Mouse (Mus musculus) thymus, postnatal 10 days (tissue): Measurements from ENCODE around the gene Nf2.
"Not testable (repeated sequence)": the region's sequence is repeated elsewhere in the genome, so short reads cannot be mapped to it uniquely, and the experiment has no call there.

Experiments
- DNase-seq, 2 experiments: peaks; one replicate each; pipeline ENCODE4 v3.0.0; 2021; ENCODE audit warnings: low spot score in 2 of 2

Nf2 gene

DNA sequence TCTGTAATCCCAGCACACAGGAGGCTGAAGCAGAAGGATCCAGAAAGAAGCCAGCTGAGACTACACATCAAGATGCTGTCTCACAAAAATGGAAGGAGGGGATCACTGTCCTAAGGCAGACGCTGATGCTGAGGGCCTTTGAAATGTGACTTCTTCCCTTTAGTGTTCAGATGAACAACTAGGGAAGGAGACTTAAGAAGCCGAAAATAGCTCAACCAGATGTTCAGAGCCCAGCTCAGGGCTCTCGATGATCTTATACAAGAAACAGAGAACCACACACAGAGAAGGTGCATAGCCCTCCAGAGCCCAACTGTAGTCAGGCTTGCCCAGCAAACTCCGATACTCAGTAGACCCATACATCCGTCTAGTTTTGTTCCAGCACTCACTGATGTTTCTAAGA, 12.0 kb downstream of the Nf2 start:
- DNase-seq: no peak

GRCm38 (mm10) chr11:4836755-4837154, 12.6 kb downstream of the Nf2 start:
- DNase-seq: peak in 1 of 2 experiments; percentile 57

- no peak for DNase-seq
Observed at GRCm38 (mm10) chr11:4835436-4835835, 13.9 kb downstream of the Nf2 start.

DNA sequence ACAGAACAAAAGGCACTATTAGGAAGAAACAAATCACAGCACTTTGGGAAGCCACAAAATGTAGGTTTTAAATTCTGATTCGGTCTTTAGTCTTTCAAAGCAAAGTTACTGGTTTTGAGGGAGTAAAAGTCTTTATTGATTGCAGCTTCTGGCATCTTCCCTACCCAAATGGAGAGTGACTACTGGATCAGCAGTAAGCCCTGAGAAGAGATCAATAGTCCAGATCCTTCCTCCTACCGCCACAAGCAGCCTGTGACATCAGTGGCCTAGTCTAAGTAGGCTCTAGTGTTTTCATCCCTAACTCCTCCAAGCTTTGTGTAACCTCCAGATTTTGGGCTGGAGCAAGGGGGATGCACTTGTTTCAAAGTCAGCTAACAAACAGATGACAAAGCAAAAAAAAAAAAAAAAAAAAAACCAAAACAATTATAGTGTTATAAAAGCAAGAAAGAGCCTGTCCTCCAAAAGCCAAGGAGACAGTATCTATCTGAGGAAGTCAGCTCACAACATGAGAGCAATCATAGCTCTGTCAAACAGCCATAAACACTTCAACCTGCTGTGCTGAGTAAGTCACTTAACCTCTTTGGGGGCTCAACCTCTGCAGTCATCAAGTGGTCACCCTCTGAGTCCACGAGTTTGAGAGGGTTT, 15.9 kb downstream of the Nf2 start:
- no peak for DNase-seq

DNA sequence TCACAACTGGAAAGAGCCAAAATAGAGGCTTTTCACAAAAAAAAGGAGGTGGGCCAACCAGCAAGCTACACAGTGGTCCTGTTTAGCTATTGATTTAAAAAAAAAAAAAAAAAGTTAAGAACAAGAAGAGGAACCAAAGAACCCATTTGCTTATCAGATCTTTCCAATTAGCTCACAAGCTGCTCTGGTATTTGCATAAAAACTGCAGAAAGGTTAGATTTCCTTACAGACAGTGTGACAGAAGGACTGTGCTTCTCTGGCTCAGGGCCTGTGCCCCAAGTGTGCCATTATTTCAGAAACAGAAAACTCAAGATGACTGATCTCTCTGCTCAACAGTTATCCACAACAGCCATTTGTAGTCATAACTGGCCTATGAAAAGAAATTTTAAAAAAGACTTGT, 18.3 kb downstream of the Nf2 start:
- no peak for DNase-seq

DNA sequence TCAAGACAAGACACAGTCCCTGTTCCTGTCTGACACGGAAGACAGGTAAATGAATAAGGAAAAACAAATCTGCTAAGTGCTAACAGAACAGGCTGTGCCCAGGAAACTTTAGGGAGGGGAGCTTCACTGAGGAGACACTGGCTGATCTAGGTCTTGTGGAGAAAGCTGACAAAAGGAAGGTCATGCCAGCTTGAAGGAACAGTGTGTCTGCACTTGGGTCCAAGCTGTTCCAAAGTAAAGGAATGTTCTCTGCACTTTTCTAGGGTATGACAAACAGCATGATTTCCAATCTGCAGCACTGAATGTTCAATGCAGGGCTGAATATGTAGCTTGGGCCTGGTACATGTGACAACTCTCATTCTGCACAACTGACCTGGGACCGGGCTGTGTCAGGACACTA, 21.4 kb downstream of the Nf2 start:
- DNase-seq: no peak

DNA sequence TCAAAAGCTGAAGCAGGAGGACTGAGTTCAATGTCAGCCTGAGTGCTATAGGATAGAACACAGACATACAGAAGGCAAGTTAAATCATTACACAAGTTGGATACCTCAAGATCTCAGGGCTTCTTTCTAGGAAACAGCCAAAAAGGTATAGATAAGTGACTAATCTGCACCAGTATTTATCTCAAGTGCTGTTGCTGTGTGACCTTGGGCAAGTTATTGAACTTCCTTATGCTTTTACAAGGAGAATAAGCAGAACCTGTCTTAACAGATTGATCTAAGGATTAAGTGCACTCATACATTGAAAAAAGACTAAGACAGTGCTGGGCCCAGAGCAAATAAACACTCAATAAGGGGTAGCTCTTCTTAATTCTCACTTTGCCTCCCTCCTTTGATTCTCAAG, 22.0 kb downstream of the Nf2 start:
- DNase-seq: no peak

DNA sequence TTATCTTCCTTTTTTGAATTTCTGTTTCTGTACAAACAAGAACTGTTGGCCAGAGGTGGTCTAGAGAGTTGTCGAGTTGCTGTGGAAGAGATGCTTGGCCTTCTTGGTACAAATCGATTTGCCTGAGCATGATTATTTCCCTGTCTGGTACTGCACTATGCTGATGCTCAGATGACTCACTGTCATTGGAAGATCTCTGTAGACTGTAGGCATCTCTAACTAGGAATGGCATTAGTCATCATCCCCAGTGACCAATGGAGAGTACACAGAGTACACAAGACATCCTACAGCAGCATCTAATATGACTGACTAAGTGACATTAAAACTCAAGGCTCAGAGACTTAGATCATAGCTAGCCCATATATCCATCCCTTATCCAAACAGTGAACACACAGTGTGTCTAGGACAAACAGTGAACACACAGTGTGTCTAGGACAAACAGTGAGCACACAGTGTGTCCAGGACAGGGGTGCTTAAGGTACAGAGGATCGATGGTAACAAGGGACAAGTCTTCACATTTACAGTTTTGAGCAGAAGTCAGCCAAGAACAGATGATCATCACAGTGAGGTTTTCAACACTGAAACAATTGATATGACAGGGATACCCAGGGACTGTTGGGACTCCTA, 23.1 kb downstream of the Nf2 start:
- DNase-seq: no peak

- DNase-seq: peak; percentile 21 to 30
Observed at GRCm38 (mm10) chr11:4823655-4824312, 25.6 kb downstream of the Nf2 start.

GRCm38 (mm10) chr11:4822446-4822842, 26.9 kb downstream of the Nf2 start:
- not testable (repeated sequence) for DNase-seq

- peak in 1 of 2 experiments; percentile 28 for DNase-seq
Observed at GRCm38 (mm10) chr11:4821492-4822445, 27.6 kb downstream of the Nf2 start.

DNA sequence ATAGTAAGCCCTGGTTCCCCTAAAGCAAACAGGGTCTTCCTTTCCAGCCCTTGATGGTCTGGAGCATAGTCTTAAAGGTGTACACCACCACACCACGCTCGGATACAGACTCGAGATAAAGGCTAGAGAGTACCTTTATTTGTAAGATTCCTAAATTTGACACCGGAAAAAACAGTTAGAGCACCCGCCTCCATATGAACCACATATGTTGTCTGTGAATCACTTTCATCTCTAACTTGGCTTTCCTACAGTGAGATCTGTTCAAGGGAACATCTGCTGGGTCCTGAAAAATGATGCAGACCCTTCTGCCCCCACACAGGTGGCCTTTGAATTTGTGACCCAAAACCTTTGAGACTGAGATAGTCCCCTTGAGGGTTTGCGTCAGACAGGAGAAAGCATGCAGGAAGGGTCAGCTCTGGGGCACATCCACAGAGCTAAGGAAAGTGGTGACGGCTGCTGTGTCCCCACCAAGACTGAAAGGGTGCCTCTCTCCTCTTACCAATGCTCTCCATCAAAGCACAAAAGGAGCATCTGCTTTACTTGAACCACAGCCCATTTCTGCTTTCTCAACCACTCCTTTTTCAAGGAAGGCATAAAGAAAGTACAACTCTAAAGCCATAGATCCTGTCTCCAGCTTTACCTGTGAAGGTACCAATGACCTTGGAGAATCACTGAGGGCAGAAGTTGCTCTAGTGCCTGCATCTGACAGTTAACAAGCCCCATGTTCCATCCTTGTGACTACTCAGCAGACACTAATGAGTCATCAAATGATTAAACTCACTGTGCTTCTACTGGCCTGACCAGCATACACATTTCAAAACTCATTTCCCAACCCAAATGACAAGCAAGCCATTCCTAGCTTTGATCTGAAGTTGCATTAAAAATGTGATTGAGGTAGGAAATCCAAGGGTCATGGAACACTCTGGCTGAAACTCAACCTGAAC, 34.6 kb downstream of the Nf2 start:
- DNase-seq: no peak

DNA sequence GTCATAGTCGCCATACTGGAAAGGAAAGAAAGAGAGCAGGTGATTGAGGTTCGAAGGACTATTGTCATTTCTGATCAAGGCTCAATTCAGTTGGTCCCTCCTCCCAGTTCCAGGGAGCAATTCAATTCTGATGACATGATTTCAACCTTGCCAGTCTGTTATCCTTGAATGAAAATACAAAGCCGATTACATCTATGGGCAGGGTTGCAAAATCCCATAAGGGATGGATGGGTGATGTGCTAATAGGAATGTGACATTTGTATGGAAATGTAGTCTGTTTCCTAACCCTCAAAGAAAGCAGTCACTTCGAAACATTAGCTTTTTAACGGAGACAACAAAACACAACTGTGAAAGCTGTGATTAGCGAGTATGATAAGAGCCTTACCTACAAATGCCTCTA, 41.0 kb downstream of the Nf2 start:
- DNase-seq: no peak

- no peak for DNase-seq
Observed at GRCm38 (mm10) chr11:4806031-4806715, 43.2 kb downstream of the Nf2 start.

GRCm38 (mm10) chr11:4804921-4805562, 44.3 kb downstream of the Nf2 start:
- DNase-seq: no peak

DNA sequence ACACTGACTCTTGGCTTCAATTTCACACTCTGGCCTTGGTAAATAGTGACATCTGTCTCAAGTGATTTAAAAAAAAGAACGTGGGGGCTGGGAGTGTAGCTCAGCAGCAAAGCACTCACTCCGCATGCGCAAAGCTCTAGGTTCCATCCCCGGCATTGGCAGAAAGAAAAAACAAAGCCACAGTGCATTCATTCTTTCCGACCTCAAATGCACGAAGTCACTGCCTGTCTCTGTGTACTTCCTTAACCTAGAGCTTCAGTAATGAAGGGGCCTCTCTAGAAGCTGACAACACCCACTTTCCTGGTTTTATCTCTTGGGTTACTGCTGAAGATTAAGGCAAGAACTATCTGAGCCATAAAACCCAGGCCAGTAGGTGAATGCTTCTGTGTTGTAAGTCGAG, 45.4 kb downstream of the Nf2 start:
- peak; percentile 10 to 32 for DNase-seq

DNA sequence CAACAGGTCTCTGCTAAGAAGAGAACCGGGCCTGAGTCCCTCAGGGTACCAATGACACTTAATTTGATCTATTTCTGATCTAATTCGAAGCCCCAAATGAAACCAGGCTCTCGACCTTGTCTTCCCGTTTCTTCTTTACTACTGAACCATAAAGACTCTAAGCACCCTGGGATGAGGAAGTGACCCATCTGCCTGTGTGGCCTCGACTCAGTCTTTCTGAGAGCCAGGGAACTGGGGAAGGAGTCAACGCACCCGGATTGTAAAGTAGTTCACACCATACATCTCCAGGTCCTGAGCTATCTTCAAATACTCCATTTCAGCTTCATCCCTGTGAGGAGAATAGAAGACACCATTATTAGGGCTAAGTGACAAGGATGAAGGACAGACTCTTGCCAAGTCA, 45.9 kb downstream of the Nf2 start:
- DNase-seq: no peak

DNA sequence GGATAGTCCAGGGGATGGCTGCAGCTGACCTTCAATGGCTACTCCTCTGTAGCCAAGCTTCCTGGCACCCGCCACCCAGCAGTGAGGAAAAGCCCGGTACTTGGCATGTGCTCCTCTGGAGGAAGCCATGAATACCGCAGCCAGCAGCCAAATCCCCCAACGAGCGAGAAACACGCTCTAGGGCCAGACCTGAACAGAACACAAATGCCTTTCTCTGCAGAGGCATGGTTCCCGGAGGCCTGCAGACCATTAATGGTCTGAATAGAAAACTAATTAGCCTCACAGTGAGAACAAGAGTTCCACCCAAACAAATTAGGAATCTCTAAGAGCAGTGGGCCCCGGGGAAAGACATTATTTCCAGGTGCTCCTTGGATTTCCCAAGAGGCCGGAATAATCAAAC, 46.3 kb downstream of the Nf2 start:
- DNase-seq: no peak

- not testable (repeated sequence) for DNase-seq
Observed at GRCm38 (mm10) chr11:4802401-4802800, 46.9 kb downstream of the Nf2 start.

DNA sequence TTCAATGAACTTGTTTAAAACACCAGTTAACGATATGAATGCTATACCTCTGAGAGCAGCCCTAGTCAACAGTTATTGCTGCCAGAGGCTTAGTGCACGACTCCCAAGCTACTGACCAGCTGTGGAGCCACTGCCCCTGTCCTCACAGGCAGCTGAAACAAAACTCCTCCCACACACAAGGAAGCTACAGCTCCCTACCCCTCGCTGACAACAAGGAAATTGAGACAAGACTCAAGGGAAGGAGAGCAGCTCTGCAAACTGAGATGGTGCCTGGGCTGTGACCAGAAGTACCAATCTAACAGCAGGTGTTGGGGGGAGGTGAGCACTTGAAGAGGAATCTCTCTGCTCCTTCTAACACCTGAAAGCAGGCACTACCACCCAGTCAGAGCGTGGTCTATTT, 48.7 kb downstream of the Nf2 start:
- no peak for DNase-seq
